Mouse (Mus musculus) cerebellum, adult 2 months (tissue): ENCODE measurements around the gene Zfp747. TPM values are rescaled to one million over a fixed set of nuclear protein-coding genes. Genes with fewer than 3 reads are reported as not detected.
"Not testable (repeated sequence)": the region's sequence is repeated elsewhere in the genome, so short reads cannot be mapped to it uniquely, and the experiment has no call there.

Experiments used
- DNase-seq, 2 experiments: peaks; one replicate each; pipeline ENCODE4 v3.0.0; 2021
- H3K27ac ChIP-seq: fragments of 200-500 bp; 2 replicates; pipeline ENCODE4 v1.5.1; 2012; ENCODE audit warnings: low read length, control low read depth, inconsistent platforms; ENCODE audit not compliant: insufficient read depth
- H3K27me3 ChIP-seq: fragments of 200-500 bp; 2 replicates; pipeline ENCODE4 v1.6.1; 2012; ENCODE audit warnings: inconsistent platforms, mild to moderate bottlenecking, low read length, moderate library complexity; ENCODE audit not compliant: control insufficient read depth, insufficient read depth
- H3K4me1 ChIP-seq: fragments of 200-500 bp; 2 replicates; pipeline ENCODE4 v1.6.1; 2011; ENCODE audit warnings: low read length; ENCODE audit not compliant: control insufficient read depth, insufficient read depth
- H3K4me3 ChIP-seq: fragments of 200-500 bp; replicated peaks from 2 replicates; pipeline ENCODE3; 2011; ENCODE audit warnings: mild to moderate bottlenecking, low read depth, low read length, control low read depth; ENCODE audit not compliant: insufficient read depth
- CTCF ChIP-seq: fragments of 200-500 bp; IDR thresholded peaks from 2 replicates; pipeline ENCODE4 v1.5.1; 2011; ENCODE audit warnings: low read depth, mild to moderate bottlenecking, control low read depth, low read length, moderate library complexity, borderline replicate concordance; ENCODE audit not compliant: insufficient read depth
- POLR2A ChIP-seq: fragments of 200-500 bp; IDR thresholded peaks from 2 replicates; pipeline ENCODE4 v1.6.1; 2011; ENCODE audit warnings: low read length, control low read depth, borderline replicate concordance; ENCODE audit not compliant: insufficient read depth
- WGBS: fragments of 180-500 bp; shearing (Covaris S2); methylation state at CpG from one replicate; pipeline ENCODE4 v1.1.7; 2018; 5-methylcytosine and 5-hydroxymethylcytosine counted together
- polyA plus RNA-seq: library from polyadenylated mRNA; depleted of rRNA; stranded (reverse); fragments of >200 nt; gene quantifications from 2 replicates; pipeline ENCODE4 v1.2.3, GENCODE M21; 2012

Zfp747 gene
- polyA plus RNA-seq, 1 experiment: 8.2 TPM

DNA sequence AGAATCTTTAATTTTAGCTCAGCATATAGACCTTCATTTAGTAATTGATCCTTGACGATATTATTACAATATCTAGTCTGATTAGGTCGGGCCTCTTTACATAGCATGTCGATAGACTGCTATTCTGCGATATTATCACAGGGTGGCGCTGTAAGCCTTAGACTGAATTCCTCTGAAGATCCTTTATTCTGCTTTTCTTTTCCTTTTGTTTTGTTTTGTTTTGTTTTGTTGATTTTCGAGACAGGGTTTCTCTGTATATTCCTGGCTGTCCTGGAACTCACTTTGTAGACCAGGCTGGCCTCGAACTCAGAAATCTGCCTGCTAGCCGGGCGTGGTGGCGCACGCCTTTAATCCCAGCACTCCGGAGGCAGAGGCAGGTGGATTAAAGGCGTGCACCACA, 13.4 kb downstream of the Zfp747 start:
- H3K4me3 ChIP-seq: peak overlapping the region; percentile 51
- H3K27me3 ChIP-seq, H3K4me1 ChIP-seq, H3K27ac ChIP-seq: not testable (repeated sequence)
- peak; percentile 17; the same call in 1 of the 2 replicates for TF ChIP-seq CTCF
- 4% methylated on average over 13 of the region's 13 CpGs for WGBS
- peak; percentile 50 to 54 for DNase-seq

DNA sequence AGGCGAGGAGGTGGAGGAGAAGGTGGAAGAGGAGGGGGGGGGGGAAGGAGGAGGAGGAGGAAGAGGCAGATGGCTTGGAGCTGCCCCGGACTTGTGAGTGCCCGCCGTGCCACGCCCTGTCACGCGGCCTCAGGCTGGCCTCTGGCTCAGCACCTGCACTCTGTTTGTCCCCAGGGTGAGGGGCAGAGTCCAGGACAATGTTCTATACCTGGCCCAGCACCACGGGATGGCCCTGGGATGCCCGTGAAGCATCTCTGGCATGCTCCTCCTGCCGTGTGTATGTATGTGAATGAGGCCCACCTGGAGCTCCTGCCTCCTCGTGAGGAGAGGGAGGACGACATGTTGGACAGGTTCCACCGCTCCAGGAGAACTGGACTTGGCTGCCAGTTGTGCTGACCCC, 14.4 kb downstream of the Zfp747 start:
- H3K27me3 ChIP-seq: no peaks in the 10 kb centered on the region
- no peak overlapping the region for H3K4me3 ChIP-seq
- DNase-seq: peak in 1 of 2 experiments; percentile 26
- no peak for TF ChIP-seq POLR2A
- no peak for TF ChIP-seq CTCF
- no peak overlapping the region for H3K27ac ChIP-seq
- WGBS: 38% methylated on average over 13 of the region's 13 CpGs
- H3K4me1 ChIP-seq: no peaks in the 10 kb centered on the region

DNA sequence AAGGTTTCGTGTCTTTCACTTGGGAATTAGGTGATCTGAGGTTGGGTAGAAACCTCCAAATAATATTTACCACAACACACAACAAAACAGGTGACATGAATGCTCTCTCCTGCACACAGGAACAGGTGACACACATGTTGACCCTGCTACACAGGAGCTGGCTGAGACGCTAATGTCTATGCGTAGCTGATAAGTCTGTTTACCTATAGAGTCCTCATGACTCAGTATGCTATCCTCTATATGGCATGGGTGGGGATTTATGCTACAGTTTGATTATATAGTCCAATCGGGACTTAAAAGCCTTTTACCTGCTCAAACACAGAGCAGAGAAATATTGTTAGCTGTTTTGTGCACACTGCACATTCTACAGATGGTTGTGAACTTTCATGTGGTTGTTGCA, 15.6 kb downstream of the Zfp747 start:
- 82% methylated on average over 4 of the region's 4 CpGs for WGBS
- no peak overlapping the region for H3K27ac ChIP-seq
- H3K4me3 ChIP-seq: no peak overlapping the region
- TF ChIP-seq POLR2A (no peak), CTCF (no peak)
- DNase-seq: no peak
- no peaks in the 10 kb centered on the region for H3K4me1 ChIP-seq
- H3K27me3 ChIP-seq: no peaks in the 10 kb centered on the region

DNA sequence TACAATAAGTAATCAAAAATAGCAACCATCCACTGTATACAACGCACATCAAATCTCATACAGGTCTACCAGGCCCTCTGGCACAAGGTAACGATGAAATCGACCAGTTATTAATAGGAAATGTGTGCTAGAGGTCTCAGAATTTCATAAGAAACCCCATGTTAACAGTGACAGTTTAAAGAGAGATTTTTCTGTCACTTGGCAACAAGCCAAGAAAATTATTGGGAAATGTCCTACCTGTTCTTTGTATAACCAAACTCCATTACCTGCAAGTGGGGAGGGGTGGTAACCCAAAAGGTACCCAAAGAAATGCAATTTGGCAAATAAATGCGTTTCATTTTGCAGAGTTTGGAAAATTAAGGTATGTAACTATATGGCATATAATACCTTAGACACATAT, 17.4 kb downstream of the Zfp747 start:
- H3K4me3 ChIP-seq: no peak overlapping the region
- DNase-seq: no peak
- no peaks in the 10 kb centered on the region for H3K4me1 ChIP-seq
- H3K27ac ChIP-seq: no peak overlapping the region
- WGBS: 72% methylated on average over 4 of the region's 4 CpGs
- TF ChIP-seq POLR2A: no peak
- TF ChIP-seq CTCF: no peak
- H3K27me3 ChIP-seq: no peaks in the 10 kb centered on the region

DNA sequence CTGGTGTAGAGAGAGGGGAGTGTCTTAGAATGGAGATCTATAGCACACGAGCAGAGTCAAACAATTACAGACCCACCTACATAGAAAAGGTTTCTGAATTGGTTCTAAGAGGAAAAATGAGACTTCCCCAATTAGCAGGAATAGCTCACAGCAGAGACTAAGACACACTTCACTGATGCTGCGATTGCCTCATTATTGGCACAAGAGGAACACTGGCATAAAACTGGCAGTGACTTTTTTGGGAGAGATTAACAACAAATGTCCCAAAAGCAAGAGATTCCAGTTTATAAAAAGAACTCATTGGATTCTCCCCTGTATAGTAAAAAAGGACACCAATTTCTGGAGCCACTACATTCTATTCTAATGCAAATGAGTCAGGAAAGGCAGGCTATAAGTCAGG, 18.0 kb downstream of the Zfp747 start:
- Histone ChIP-seq H3K4me3 (no peak overlapping the region), H3K4me1 (no peaks in the 10 kb centered on the region), H3K27ac (no peak overlapping the region), H3K27me3 (no peaks in the 10 kb centered on the region)
- no peak for DNase-seq
- no peak for TF ChIP-seq CTCF
- no peak for TF ChIP-seq POLR2A
- 51% methylated on average over 2 of the region's 2 CpGs for WGBS

DNA sequence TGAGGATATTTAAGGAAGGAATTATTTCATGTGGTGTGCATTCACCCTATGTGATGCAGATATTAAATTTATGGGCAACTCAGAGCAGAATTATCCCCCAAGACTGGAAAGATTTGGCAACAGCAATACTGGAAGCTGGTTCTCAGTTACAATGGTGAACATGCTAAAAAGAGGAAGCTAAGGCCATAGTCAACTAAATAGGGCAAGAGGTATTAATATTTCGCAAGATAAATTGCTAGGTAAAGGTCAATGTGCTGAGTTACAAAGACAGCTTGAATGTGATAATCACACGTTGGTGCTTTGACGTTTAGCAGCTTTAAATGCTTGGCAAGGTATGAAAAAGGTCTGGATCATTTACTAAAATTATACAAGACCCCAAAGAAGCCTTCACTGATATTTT, 20.1 kb downstream of the Zfp747 start:
- DNase-seq: no peak
- H3K27ac ChIP-seq: no peak overlapping the region
- 67% methylated on average over 3 of the region's 3 CpGs for WGBS
- no peak for TF ChIP-seq POLR2A
- no peak for TF ChIP-seq CTCF
- H3K4me3 ChIP-seq: no peak overlapping the region
- no peaks in the 10 kb centered on the region for H3K4me1 ChIP-seq
- no peaks in the 10 kb centered on the region for H3K27me3 ChIP-seq

DNA sequence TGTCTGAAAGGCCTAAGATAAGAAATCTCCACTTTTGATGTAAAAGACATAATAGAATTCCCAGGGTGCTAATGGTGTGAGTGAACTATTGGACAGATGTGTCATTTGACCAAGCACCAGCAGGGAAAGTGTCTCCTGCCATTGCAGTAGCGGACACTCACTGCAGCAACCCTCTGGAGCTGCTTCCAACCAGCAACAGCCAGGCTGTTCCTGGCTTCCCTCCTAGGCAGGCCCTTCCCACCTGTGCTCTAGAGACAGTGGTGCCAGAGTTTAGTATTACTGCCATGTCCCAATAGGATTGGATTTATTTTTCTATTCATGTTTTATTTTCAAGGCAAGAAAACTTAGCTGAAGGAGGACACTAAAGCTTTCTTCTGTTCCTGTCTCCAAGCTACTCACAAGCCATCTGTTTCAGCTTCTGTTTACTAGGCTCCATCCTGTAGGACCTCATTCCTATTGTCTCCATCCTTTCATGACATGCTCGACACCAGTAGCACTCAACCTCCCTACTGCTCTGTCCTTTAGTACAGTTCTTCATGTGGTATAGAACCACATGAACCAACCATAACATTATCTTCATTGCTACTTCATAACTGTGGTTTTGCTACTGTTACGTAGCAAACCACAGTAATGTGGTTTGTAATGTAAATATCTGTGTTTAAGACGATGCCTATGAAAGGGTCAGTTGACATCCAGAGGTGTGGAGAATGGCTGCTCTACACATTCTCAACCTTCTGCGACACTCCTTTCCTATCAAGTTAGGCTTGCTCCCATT, 24.4 kb downstream of the Zfp747 start:
- no peak for TF ChIP-seq POLR2A
- no peak for TF ChIP-seq CTCF
- H3K27ac ChIP-seq: no peak overlapping the region
- WGBS: 83% methylated on average over 5 of the region's 5 CpGs

DNA sequence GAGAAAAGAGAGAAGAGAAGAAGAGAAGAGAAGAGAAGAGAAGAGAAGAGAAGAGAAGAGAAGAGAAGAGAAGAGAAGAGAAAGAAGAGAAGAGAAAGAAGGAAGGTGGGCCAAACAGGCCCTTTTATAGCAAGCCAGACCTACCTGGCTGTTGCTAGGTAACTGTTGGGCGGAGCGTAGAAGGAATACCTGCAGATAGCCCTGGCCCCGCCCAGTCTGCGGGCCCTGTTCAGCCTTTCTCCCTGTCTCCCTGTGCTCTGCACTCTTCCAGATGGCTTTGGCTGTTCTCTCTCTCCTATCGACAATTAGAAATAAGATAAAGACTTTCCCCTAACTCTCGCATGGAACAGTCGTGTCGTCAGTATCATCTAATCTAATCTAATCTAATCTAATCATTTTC, 29.2 kb downstream of the Zfp747 start:
- no peak overlapping the region for H3K4me3 ChIP-seq

More for the DNA sequence above, 24.4 kb downstream of the Zfp747 start:
- Histone ChIP-seq H3K27me3 (no peaks in the 10 kb centered on the region), H3K4me1 (no peaks in the 10 kb centered on the region), H3K4me3 (no peak overlapping the region)
- DNase-seq: no peak

More for the DNA sequence above, 29.2 kb downstream of the Zfp747 start:
- TF ChIP-seq CTCF (no peak), POLR2A (no peak)
- 14% methylated on average over 8 of the region's 8 CpGs for WGBS
- Histone ChIP-seq H3K4me1 (peaks cover 3% of the 10 kb centered on the region), H3K27ac (no peak overlapping the region), H3K27me3 (no peaks in the 10 kb centered on the region)
- DNase-seq: peak; percentile 27 to 37
